Mouse (Mus musculus): Measurements from ENCODE around the gene Selenom. TPM values are rescaled to one million over a fixed set of nuclear protein-coding genes. Genes with fewer than 3 reads are reported as not detected.

Gene Selenom
- polyA plus RNA-seq, 1 experiment from 2014 or later = 50.2 TPM

DNA sequence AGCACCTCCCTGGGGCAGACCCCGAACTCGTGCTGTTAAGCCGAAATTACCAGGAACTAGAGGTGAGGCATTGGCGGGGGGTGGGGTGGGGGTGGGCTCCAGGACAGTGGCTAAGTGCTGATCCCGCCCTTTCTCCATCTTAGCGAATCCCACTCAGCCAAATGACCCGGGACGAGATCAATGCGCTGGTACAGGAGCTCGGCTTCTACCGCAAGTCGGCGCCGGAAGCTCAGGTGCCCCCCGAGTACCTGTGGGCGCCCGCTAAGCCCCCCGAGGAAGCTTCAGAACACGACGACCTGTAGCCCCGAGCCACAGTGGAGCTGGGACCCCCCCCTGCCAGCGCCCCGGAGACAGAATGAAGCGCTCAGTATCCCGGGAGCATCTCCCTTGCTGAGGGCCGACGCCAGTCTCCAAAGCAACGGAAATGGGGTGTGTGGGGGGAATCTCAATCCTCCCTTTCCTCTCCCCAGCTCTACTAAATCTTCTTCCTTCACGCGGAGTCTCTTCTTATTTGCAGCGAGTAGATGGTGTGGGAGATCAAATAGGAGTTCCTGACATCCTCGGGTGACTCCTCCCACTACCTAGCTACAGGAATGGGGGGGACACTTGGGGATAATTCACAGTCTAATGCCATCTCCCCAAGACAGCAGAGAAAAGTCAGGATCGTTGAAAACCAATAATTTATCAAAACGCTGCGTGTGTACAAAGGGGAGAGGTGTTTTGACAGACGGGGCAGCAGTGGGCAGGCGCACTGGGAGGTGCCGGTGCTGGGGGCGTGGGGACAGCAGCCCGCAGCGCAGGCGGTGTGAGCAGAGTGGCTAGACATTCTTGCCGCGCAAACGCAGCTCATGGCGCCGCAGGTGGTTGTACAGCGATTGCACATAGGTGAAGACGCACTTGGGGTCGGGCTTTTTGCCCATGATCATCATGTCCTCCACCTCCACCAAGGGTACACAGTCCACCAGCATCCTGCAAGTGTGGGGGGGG is 2.7 kb downstream of the Selenom start:
- H3K4me3 ChIP-seq = peak overlapping the region; percentile 57
- 0 out of 2 replicates have a peak overlapping the region, but pooled peaks have one; percentile 14 for H3K27ac ChIP-seq (replicated peaks)
- peaks cover 32% of the 10 kb centered on the region for H3K36me3 ChIP-seq (replicated peaks)
- H3K9me3 ChIP-seq = no peaks in the 10 kb centered on the region
- WGBS = 2% methylated on average over 50 of the region's 50 CpGs
- H3K27me3 ChIP-seq (replicated peaks; ENCODE audit: low read depth, poor library complexity, severe bottlenecking) = peaks cover 44% of the 10 kb centered on the region
- DNase-seq (ENCODE audit: low spot score) = peak; percentile 68
- peaks cover 37% of the 10 kb centered on the region for H3K4me1 ChIP-seq

DNA sequence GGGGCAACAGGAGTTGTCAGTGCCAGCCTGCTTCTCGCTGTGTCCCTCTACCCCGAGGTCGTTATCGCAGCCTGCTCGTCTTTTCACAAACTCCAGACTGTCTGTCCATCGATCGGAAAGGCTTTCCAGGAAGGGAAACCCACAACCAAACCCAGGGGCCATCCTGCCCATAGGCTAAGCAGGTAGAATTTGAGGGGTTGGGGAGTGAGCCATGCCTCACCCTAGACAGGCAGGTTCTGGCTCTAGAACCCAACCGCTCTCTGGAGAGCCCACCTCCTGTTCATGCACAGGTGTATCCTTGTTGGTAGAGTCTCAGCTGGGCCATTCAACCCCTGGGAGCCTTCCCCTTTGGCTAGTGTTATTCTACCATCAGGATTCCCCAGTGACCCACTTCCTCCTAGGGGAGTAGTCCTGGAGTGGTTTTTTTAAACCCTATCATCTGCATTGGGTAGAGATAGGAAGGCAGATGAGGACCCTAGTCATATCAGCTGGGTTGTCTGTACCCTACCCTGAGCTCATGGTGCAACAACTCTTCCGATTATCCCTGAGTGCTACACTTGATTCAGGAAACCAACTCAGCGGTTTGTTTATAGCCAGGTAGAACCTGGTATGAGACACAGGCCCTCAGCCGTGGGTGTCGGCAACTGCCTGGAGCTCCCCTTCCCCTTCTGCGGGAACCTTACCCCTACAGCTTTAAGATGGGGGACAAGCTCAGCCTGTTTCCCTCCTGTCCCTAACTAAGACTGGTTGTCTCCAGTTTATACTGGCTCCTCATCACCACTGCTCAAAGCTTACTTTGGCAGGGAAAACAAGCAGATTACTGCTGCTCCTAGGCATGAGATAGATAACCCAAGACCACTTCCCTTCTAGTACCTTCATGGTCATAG is 3.6 kb downstream of the Selenom start:
- Histone ChIP-seq H3K27me3 (replicated peaks; ENCODE audit: low read depth, poor library complexity, severe bottlenecking) (peaks cover 44% of the 10 kb centered on the region), H3K4me3 (peak overlapping the region; percentile 57), H3K27ac (replicated peaks) (no peak overlapping the region), H3K9me3 (no peaks in the 10 kb centered on the region), H3K36me3 (replicated peaks) (peaks cover 42% of the 10 kb centered on the region), H3K4me1 (peaks cover 37% of the 10 kb centered on the region)
- WGBS = 58% methylated on average over 13 of the region's 13 CpGs
- DNase-seq (ENCODE audit: low spot score) = no peak

DNA sequence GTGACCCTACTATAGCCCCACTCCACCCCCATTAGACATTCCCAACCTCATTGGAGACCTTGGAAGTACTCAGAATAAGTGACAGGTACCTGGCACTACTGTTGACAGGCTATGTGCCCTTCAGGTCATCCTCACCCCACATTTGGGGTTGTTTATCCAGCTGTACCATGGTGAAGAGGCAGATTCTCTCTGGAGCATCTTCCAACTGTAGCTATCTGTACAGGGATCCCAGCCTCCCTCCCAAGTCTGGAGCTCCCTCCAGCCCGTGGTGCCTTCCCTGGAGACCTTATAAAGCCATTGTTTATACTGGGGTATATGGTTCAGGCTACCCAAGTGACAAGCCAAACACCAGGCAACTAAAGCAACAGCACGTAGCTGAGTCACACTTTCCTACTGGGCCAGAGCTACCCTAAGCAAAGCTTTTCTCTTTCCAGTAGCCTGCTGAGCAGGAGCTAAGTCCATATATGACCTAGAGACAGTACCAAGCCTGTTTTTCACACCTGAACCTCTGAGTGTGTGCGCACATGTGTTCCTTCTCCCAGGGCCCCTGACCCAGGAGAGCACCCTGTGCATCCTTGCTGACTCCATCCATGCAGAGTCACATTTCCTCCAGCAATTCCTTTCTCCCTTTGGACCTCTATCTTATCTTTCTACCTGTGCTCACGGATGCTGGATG is 4.7 kb downstream of the Selenom start:
- 82% methylated on average over 4 of the region's 4 CpGs for whole genome bisulfite sequencing

DNA sequence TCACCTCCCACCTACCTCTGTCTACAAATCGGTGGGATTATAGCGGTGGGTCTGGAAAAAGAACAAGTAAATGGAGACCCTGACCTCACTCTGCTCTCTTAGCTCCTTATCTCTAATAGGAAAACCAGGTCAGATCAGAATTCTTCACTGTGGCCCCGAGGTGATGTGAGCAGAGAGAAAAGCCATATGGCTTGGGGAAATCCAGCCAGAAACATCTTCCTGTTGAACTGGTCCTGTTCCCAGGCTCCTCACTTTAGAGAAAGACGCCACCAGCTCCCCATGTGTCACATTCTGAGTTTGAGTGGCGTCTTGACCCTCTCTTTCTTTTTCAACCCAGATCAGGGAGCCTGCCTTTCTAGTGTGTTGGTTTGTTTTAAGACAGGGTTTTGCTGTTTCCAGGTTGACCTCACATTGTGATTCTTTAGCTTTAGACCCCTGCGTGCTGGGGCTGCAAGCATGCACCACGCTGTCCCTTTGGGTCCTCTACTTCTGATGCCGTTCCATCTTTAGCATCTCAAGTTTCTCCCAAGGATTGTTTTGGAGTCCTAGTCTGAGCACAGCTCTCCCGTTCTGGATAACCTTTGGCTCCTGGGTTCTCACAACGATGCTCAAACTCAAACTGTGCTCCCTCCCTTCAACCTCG is 5.4 kb downstream of the Selenom start:
- H3K27me3 ChIP-seq (replicated peaks; ENCODE audit: low read depth, poor library complexity, severe bottlenecking) = peaks cover 44% of the 10 kb centered on the region
- H3K4me3 ChIP-seq = no peak overlapping the region
- H3K9me3 ChIP-seq = no peaks in the 10 kb centered on the region
- H3K36me3 ChIP-seq (replicated peaks) = peaks cover 59% of the 10 kb centered on the region
- peaks cover 28% of the 10 kb centered on the region for H3K4me1 ChIP-seq
- DNase-seq (ENCODE audit: low spot score) = no peak
- no peak overlapping the region for H3K27ac ChIP-seq (replicated peaks)
- WGBS = 86% methylated on average over 11 of the region's 11 CpGs

More for the DNA sequence above, 4.7 kb downstream of the Selenom start:
- peaks cover 44% of the 10 kb centered on the region for H3K27me3 ChIP-seq (replicated peaks; ENCODE audit: low read depth, poor library complexity, severe bottlenecking)
- H3K4me3 ChIP-seq = no peak overlapping the region
- DNase-seq (ENCODE audit: low spot score) = no peak
- no peaks in the 10 kb centered on the region for H3K9me3 ChIP-seq
- peaks cover 34% of the 10 kb centered on the region for H3K4me1 ChIP-seq
- peaks cover 53% of the 10 kb centered on the region for H3K36me3 ChIP-seq (replicated peaks)
- H3K27ac ChIP-seq (replicated peaks) = no peak overlapping the region

DNA sequence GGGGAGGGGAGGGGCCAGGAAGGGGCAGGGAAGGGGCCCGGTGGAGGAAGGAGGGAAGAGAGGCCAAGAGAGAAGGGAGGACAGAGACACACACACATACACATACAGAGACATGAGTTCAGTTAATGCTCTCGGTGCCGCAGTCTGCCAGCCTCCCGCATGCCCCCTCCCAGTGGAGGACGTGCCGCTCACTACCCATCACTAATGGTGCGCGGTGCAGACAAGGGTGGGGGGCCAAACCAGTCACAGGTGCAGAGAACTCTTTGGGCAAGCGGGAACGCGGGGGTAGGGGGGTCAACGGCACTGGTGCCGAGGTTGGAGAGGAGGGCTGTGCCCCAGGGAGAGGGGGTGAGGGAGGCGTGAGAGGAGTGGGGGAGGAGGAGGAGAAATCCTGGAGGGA is 6.4 kb downstream of the Selenom start:
- Histone ChIP-seq H3K27me3 (replicated peaks; ENCODE audit: low read depth, poor library complexity, severe bottlenecking) (peaks cover 33% of the 10 kb centered on the region), H3K36me3 (replicated peaks) (peaks cover 70% of the 10 kb centered on the region), H3K4me1 (peaks cover 18% of the 10 kb centered on the region), H3K9me3 (no peaks in the 10 kb centered on the region), H3K4me3 (no peak overlapping the region), H3K27ac (replicated peaks) (no peak overlapping the region)
- no peak for DNase-seq (ENCODE audit: low spot score)
- WGBS = 79% methylated on average over 14 of the region's 14 CpGs

DNA sequence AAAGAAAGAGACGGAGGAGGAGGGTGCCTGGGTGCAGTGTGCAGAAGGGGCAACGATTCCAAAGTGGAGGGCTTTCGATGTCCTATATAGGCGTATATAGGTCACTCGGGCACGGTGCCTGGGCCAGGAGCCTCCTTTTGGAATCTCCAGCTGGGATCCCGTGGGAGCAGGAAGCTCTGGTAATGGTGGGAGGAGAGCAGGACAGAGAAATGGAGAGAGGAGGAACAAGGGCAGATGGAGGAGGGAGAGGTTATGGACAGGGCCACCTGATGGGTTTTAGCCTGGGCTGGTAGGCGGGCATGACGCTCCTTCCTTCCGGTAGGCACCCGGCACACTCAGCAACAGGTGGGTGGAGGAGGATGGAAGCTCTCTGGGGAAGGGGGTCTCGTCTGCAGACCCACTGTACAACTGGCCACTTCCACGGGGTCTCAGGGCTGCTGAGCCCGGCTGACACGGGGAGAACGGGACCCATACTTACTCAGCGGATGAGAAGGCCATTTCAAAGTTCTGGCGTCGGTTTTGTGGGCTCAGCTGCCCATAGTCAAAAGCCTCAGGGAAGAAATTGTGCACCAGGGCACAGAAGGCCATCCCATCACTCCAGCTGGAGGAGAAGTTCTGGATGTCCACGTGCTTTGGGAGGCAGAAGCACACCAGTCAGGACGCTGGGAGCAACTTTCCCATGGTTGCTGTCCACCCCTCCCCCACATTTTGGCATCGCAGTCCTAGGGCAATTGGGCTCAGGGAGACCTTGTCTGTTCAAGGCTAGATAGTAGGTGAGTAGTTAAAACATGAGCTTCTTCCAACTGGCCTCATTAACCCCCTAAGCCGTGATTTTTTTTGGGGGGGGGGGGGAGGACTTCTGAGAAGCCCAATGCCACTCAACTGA is 7.1 kb downstream of the Selenom start:
- no peak for DNase-seq (ENCODE audit: low spot score)
- no peak overlapping the region for H3K27ac ChIP-seq (replicated peaks)
- H3K36me3 ChIP-seq (replicated peaks) = peaks cover 76% of the 10 kb centered on the region
- H3K9me3 ChIP-seq = no peaks in the 10 kb centered on the region
- H3K27me3 ChIP-seq (replicated peaks; ENCODE audit: low read depth, poor library complexity, severe bottlenecking) = peaks cover 27% of the 10 kb centered on the region
- WGBS = 88% methylated on average over 23 of the region's 23 CpGs
- H3K4me3 ChIP-seq = no peak overlapping the region
- H3K4me1 ChIP-seq = peaks cover 15% of the 10 kb centered on the region

DNA sequence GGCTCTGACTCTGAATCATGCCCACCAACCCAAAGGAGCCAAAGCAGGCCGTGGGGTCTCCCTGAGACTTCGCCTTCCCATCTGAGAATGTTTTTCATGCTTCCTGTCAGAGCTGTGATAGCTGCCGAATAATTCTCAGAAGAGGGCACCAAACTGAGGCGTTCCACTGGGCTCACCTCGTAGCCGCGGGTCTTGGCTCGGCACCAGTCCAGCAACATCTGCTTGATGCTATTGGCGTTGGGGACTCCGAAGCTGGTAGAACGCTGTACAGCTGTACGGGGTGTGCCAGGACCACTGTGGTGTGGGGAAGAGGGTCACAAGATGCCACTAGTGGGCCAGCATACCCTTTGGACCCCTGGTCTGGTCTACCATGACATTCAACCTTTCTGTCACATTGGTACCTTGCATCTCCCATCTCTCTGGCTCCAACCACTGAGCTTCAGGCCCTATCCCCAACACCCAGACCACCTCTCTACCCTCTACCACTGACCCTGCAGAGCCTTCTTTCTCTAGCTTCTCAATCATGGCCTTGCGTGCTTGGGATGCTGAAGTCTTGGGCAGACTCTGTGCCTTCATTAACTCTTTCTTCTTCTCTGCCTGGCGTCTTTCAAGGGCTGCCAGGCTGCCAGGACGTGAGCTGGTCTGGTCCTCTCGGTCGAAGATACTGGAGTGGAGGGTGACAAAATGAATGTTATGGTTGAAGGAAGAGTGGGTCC is 8.0 kb downstream of the Selenom start:
- peaks cover 6% of the 10 kb centered on the region for H3K4me1 ChIP-seq
- H3K4me3 ChIP-seq = no peak overlapping the region
- H3K27me3 ChIP-seq (replicated peaks; ENCODE audit: low read depth, poor library complexity, severe bottlenecking) = peaks cover 18% of the 10 kb centered on the region
- H3K27ac ChIP-seq (replicated peaks) = no peak overlapping the region
- no peaks in the 10 kb centered on the region for H3K9me3 ChIP-seq
- WGBS = 92% methylated on average over 17 of the region's 17 CpGs
- peaks cover 85% of the 10 kb centered on the region for H3K36me3 ChIP-seq (replicated peaks)
- DNase-seq (ENCODE audit: low spot score) = no peak

DNA sequence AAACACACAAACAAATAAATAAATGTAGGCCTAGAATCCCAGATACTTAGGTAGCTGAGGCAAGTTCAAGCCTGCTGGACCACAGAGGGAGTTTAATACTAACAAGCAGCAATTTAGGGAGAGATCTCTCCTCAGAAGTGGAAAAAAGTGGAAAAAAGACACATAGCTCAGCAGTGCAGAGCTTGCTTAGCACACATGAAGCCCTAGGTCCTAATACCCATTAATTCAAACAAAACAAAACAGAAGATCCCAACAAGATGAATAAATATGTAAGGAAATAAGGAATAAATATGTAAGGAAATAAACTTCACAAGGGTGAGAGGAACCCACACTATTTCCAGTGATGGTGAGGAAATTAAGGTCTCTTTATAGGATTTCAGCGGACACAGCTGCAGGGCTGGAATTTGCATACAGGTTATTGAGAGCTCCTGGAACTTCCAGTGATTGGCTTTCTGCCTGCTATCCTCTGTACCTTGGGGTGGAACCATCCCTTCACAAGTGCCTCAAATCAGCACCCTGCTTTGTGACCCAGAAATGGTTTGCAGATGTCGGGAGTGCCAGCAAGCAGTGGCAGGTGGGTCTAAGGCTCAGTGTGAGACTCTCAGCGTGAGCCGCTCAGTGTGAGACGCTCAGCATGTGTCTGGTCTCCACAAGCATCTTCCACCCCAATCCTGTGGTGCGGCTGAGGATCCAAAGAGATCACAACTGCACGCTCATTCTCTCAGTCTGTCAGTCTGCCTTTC is 9.5 kb downstream of the Selenom start:
- peaks cover 100% of the 10 kb centered on the region for H3K36me3 ChIP-seq (replicated peaks)
- H3K27me3 ChIP-seq (replicated peaks; ENCODE audit: low read depth, poor library complexity, severe bottlenecking) = 0 out of 2 replicates have a peak, but pooled peaks cover 3% of the 10 kb centered on the region

DNA sequence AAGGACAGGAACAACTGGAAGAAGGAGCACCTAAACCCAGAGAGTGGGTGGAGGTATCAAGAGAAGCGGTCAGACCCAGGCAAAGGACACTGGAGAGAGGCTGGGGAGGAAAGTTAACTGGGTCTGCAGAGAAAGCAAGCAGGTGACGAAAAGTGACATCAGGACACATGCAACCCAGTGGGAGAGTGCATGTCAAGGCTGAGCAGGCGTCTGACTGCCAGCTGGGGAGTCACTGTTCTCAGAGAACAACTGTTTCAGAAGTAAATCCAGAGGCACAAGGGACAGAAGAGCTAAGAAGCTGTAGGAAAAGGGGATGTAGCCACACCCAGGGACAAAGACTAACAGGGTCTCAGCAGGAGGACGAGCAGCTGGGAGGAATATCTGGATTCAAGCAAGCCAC is 11.1 kb downstream of the Selenom start:
- 87% methylated on average over 4 of the region's 4 CpGs for WGBS
- no peak overlapping the region for H3K4me3 ChIP-seq
- H3K4me1 ChIP-seq = 0 out of 2 replicates have a peak, but pooled peaks cover 3% of the 10 kb centered on the region
- H3K9me3 ChIP-seq = no peaks in the 10 kb centered on the region
- DNase-seq (ENCODE audit: low spot score) = no peak
- peaks cover 100% of the 10 kb centered on the region for H3K36me3 ChIP-seq (replicated peaks)
- H3K27ac ChIP-seq (replicated peaks) = no peak overlapping the region
- H3K27me3 ChIP-seq (replicated peaks; ENCODE audit: low read depth, poor library complexity, severe bottlenecking) = no peaks in the 10 kb centered on the region

More for the DNA sequence above, 9.5 kb downstream of the Selenom start:
- Histone ChIP-seq H3K4me1 (0 out of 2 replicates have a peak, but pooled peaks cover 3% of the 10 kb centered on the region), H3K27ac (replicated peaks) (no peak overlapping the region), H3K9me3 (no peaks in the 10 kb centered on the region), H3K4me3 (no peak overlapping the region)
- WGBS = 86% methylated on average over 7 of the region's 7 CpGs
- no peak for DNase-seq (ENCODE audit: low spot score)

DNA sequence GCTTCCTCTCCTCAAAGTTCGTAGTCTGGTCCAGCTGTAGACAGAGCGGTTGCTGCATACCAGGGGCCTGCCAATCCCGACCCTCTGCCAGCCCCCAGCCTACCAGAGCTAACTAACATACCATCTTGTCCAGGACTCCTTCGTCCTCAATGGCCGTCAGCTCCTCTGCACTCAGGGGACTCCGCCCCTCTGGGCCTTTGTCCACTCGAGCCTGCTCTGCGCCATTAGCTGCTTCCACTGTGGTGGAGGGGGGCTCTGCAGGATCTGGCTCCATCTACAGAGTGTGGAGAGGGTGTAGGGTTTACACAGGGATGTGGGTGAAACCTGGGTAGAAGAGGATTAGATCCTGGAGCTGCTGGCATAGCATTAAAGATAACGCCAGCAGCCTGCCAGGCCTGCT is 11.7 kb downstream of the Selenom start:
- Histone ChIP-seq H3K9me3 (no peaks in the 10 kb centered on the region), H3K27me3 (replicated peaks; ENCODE audit: low read depth, poor library complexity, severe bottlenecking) (no peaks in the 10 kb centered on the region), H3K27ac (replicated peaks) (no peak overlapping the region), H3K4me1 (0 out of 2 replicates have a peak, but pooled peaks cover 3% of the 10 kb centered on the region), H3K36me3 (replicated peaks) (peaks cover 100% of the 10 kb centered on the region), H3K4me3 (no peak overlapping the region)
- no peak for DNase-seq (ENCODE audit: low spot score)
- 82% methylated on average over 9 of the region's 9 CpGs for WGBS

All from embryonic facial prominence, embryonic 10.5 days (tissue).